ENCODE assay signal across 19 mouse cellular contexts in genomic region chr1:135097441-135097840, GRCm38 (mm10). TPM values are rescaled to one million over a fixed set of nuclear protein-coding genes. Genes with fewer than 3 reads are reported as not detected.
DNase-seq lines count a peak whose midpoint lies in the region; ATAC-seq and TF ChIP-seq lines count a peak whose summit lies in the region.
"Had no signal": no experiment of that assay in that cellular context is flagged by ENCODE, and none has a peak within 500 bp of the region (broad histone marks: within the 10 kb centered on the region; RNA-seq: fewer than 3 reads in every experiment).

No protein-coding gene starts in this region.

- H3K9me3 ChIP-seq in heart, postnatal 0 days (replicated peaks; ENCODE audit: control insufficient read depth, low read length): no peaks in the 10 kb centered on the region
- H3K9me3 ChIP-seq in MEL (replicated peaks; ENCODE audit: insufficient read depth, low read length): no peaks in the 10 kb centered on the region
- H3K9me3 ChIP-seq: embryonic facial prominence, embryonic 10.5 days; embryonic facial prominence, embryonic 12.5 days; forebrain, embryonic 13.5 days; forebrain, embryonic 15.5 days; G1E had no signal

- no peaks in the 10 kb centered on the region for H3K36me3 ChIP-seq in heart, postnatal 0 days (replicated peaks; ENCODE audit: control insufficient read depth, insufficient read depth, low read length)
- H3K36me3 ChIP-seq in MEL (ENCODE audit: control insufficient read depth in 1 of 2, insufficient read depth in 2 of 2, low read length in 2 of 2): no peaks in the 10 kb centered on the region
- H3K36me3 ChIP-seq: embryonic facial prominence, embryonic 10.5 days; embryonic facial prominence, embryonic 12.5 days; forebrain, embryonic 15.5 days; G1E had no signal

- H3K27ac ChIP-seq in heart, postnatal 0 days (ENCODE audit: low read depth): peak overlapping the region; percentile 92
- H3K27ac ChIP-seq in MEL (ENCODE audit: control insufficient read depth, low read depth, low read length): no peak overlapping the region
- H3K27ac ChIP-seq: embryonic facial prominence, embryonic 10.5 days; embryonic facial prominence, embryonic 12.5 days; forebrain, embryonic 13.5 days; forebrain, embryonic 15.5 days had no signal

- peaks cover 37% of the 10 kb centered on the region for H3K4me1 ChIP-seq in heart, postnatal 0 days (ENCODE audit: control insufficient read depth, insufficient read depth)
- H3K4me1 ChIP-seq in MEL (ENCODE audit: control insufficient read depth in 1 of 2, insufficient read depth in 2 of 2, low read length in 2 of 2): peaks cover 0 to 8% of the 10 kb centered on the region in 2 experiments; a peak in 2 of 4 replicates

- no peak for TF ChIP-seq RAD21 in MEL (IDR thresholded peaks at IDR 0.05; ENCODE audit: low read depth, low read length)

- no peak for TF ChIP-seq POLR2A in MEL (IDR thresholded peaks at IDR 0.05; ENCODE audit: control insufficient read depth in 1 of 2, insufficient read depth in 1 of 2, low read depth in 1 of 2, low read length in 2 of 2, poor library complexity in 1 of 2)

- H3K9ac ChIP-seq in heart, postnatal 0 days (replicated peaks; ENCODE audit: low read depth, low read length): no peak overlapping the region
- H3K9ac ChIP-seq in MEL (ENCODE audit: control insufficient read depth, low read depth, low read length, poor library complexity, severe bottlenecking): no peak overlapping the region
- H3K9ac ChIP-seq: embryonic facial prominence, embryonic 12.5 days; forebrain, embryonic 13.5 days; forebrain, embryonic 15.5 days; forebrain, postnatal 0 days had no signal

- no peak overlapping the region for H3K4me2 ChIP-seq in heart, postnatal 0 days (ENCODE audit: low read depth, low read length)
- H3K4me2 ChIP-seq: embryonic facial prominence, embryonic 12.5 days; forebrain, embryonic 13.5 days; forebrain, embryonic 15.5 days had no signal

- TF ChIP-seq EP300 in heart, postnatal 0 days (IDR thresholded peaks at IDR 0.05; ENCODE audit: low read depth): no peak
- TF ChIP-seq EP300 in MEL (IDR thresholded peaks at IDR 0.05; ENCODE audit: low read depth in 1 of 2, low read length in 2 of 2): no peak

- no peak for ATAC-seq in heart, postnatal 0 days (ENCODE audit: insufficient read depth, low read depth)
- ATAC-seq: forebrain, embryonic 13.5 days; forebrain, embryonic 15.5 days; forebrain, postnatal 0 days had no signal

- no peaks in the 10 kb centered on the region for H3K79me2 ChIP-seq in MEL (ENCODE audit: control insufficient read depth, insufficient read depth, low read length, poor library complexity)

- H3K4me3 ChIP-seq in heart, postnatal 0 days (ENCODE audit: low read depth, low read length): no peak overlapping the region
- H3K4me3 ChIP-seq in MEL (ENCODE audit: control insufficient read depth in 1 of 2, insufficient read depth in 1 of 2, low read depth in 2 of 2, low read length in 2 of 2): no peak overlapping the region
- H3K4me3 ChIP-seq: embryonic facial prominence, embryonic 10.5 days; embryonic facial prominence, embryonic 12.5 days; forebrain, embryonic 13.5 days; forebrain, embryonic 15.5 days had no signal

- 93% methylated on average over 6 of the region's 6 CpGs for WGBS in heart, postnatal 0 days

- TF ChIP-seq CTCF in heart, postnatal 0 days (IDR thresholded peaks at IDR 0.05; ENCODE audit: low read depth): no peak
- no peak for TF ChIP-seq CTCF in MEL (IDR thresholded peaks at IDR 0.05 in 2 of 3, conservative IDR thresholded peaks at IDR 0.05 in 1 of 3; ENCODE audit: control insufficient read depth in 1 of 3, insufficient read depth in 1 of 3, low read depth in 2 of 3, low read length in 3 of 3, poor library complexity in 1 of 3, severe bottlenecking in 1 of 3)

- H3K27me3 ChIP-seq in heart, postnatal 0 days (ENCODE audit: control insufficient read depth, insufficient read depth, low read length): peaks cover 11% of the 10 kb centered on the region; the same call in 1 of the 2 replicates
- H3K27me3 ChIP-seq in MEL (ENCODE audit: control insufficient read depth in 1 of 2, insufficient read depth in 2 of 2, low read length in 2 of 2): no peaks in the 10 kb centered on the region; a peak in 1 of 4 replicates

- DNase-seq in heart, postnatal 0 days (ENCODE audit: low spot score): no peak
- DNase-seq in heart, adult 8-10 months (ENCODE audit: low spot score): no peak
- no peak for DNase-seq in MEL (ENCODE audit: low read depth, low spot score)
- DNase-seq in spleen, adult 18-20 months: no peak
- DNase-seq in urinary bladder, postnatal 10 days (ENCODE audit: low spot score): no peak
- DNase-seq: adrenal gland, adult 2 months; adrenal gland, postnatal 10 days; adrenal gland, postnatal 25 days; cerebellum, adult 11-12 months; cerebellum, adult 2 months; cerebellum, adult 9-10 months; cerebellum, postnatal 10 days; cerebellum, postnatal 25 days; forebrain, postnatal 0 days had no signal

TF ChIP-seq in MEL, 35 proteins besides CTCF, POLR2A, EP300 and RAD21:
- TF ChIP-seq MEF2A (IDR thresholded peaks at IDR 0.05; ENCODE audit: extremely low read depth, insufficient replicate concordance, low read depth, low read length, poor library complexity, severe bottlenecking) (no peak), CHD2 (IDR thresholded peaks at IDR 0.05; ENCODE audit: low read length) (no peak), SIN3A (IDR thresholded peaks at IDR 0.05; ENCODE audit: low read length) (no peak), BHLHE40 (IDR thresholded peaks at IDR 0.05; ENCODE audit: borderline replicate concordance, low read depth, low read length) (no peak), ZKSCAN1 (IDR thresholded peaks at IDR 0.05; ENCODE audit: low read depth, low read length) (peak; percentile 83), POLR2AphosphoS2 (IDR thresholded peaks at IDR 0.05; ENCODE audit: low read length) (no peak)
TF ChIP-seq in MEL: peak in this region for 1.

RNA-seq across cellular contexts. Expression of gene Lgr6, which starts 7.6 kb away (rescaled TPM):
- total RNA-seq in heart, postnatal 0 days (2014; rRNA removed; ENCODE audit: low replicate concordance): 8.6 and 17.3 TPM in 2 replicates
- polyA plus RNA-seq in heart, postnatal 0 days (2015; fragmentation: Nextera tagmentation; extraction: Ambion mirVana): 3.8 and 4.5 TPM in 2 replicates
- total RNA-seq in heart, adult 8-10 months (2022): 10 to 100 TPM; 12.9 to 17.9 (median 15.9) TPM
- total RNA-seq in MEL (2012; rRNA removed): 0.04 and 0.07 TPM in 2 replicates
- under 1 TPM in 1 of 2 experiments, not detected in 1; 0.10 TPM for polyA plus RNA-seq in MEL (2012; ENCODE audit: insufficient read depth in 1 of 2, insufficient read length in 2 of 2, low read depth in 1 of 2, low replicate concordance in 2 of 2, missing spikeins in 1 of 2)

RNA-seq across cellular contexts. Expression of gene Ptpn7, which starts 35.1 kb away (rescaled TPM):
- 2.1 and 3.9 TPM in 2 replicates for total RNA-seq in heart, postnatal 0 days (2014; rRNA removed; ENCODE audit: low replicate concordance)
- polyA plus RNA-seq in heart, postnatal 0 days (2015; fragmentation: Nextera tagmentation; extraction: Ambion mirVana): 0.22 and 0.30 TPM in 2 replicates
- 1 to 10 TPM in 1 of 4 experiments, under 1 TPM in 3; 0.34 to 1.5 (median 0.49) TPM for total RNA-seq in heart, adult 8-10 months (2022)
- 173 and 202 TPM in 2 replicates for total RNA-seq in MEL (2012; rRNA removed)
- 100 to 1,000 TPM in 1 of 2 experiments, not detected in 1; 215 TPM for polyA plus RNA-seq in MEL (2012; ENCODE audit: insufficient read depth in 1 of 2, insufficient read length in 2 of 2, low read depth in 1 of 2, low replicate concordance in 2 of 2, missing spikeins in 1 of 2)

RNA-seq across cellular contexts. Expression of gene Arl8a, which starts 49.2 kb away (rescaled TPM):
- total RNA-seq in heart, postnatal 0 days (2014; rRNA removed; ENCODE audit: low replicate concordance): 40.1 and 43.4 TPM in 2 replicates
- 31.9 and 35.3 TPM in 2 replicates for polyA plus RNA-seq in heart, postnatal 0 days (2015; fragmentation: Nextera tagmentation; extraction: Ambion mirVana)
- total RNA-seq in heart, adult 8-10 months (2022): 10 to 100 TPM; 19.0 to 21.4 (median 20.7) TPM
- 8.0 and 9.0 TPM in 2 replicates for total RNA-seq in MEL (2012; rRNA removed)
- polyA plus RNA-seq in MEL (2012; ENCODE audit: insufficient read depth in 1 of 2, insufficient read length in 2 of 2, low read depth in 1 of 2, low replicate concordance in 2 of 2, missing spikeins in 1 of 2): 10 to 100 TPM in 1 of 2 experiments, not detected in 1; 47.7 TPM

Comparison
In these comparisons a context has a peak if more than half of its experiments do, and no peak if none do; other contexts are left out.
1. RNA of gene Ptpn7, which starts 35.1 kb away (total RNA-seq): 173 to 202 TPM in MEL; 2.1 to 3.9 TPM in heart, postnatal 0 days and 0.34 to 1.5 TPM in heart, adult 8-10 months; every median in the first group is over 10 times any median in the second.